Mouse (Mus musculus) embryonic facial prominence, embryonic 10.5 days (tissue): ENCODE data around the gene Mindy4. TPM values are rescaled to one million over a fixed set of nuclear protein-coding genes. Genes with fewer than 3 reads are reported as not detected.

Experiments
- DNase-seq: peaks from one replicate; pipeline ENCODE4 v3.0.0-alpha.2; 2017; ENCODE audit warnings: low spot score
- H3K27ac ChIP-seq: fragments of 300-500 bp; sonication (generic); replicated peaks from 2 replicates; pipeline ENCODE4 v1.5.1; 2016; ENCODE audit warnings: mild to moderate bottlenecking
- H3K27me3 ChIP-seq: fragments of 300-500 bp; sonication (generic); replicated peaks from 2 replicates; pipeline ENCODE4 v1.6.1; 2016; ENCODE audit warnings: low read depth, mild to moderate bottlenecking; ENCODE audit not compliant: poor library complexity, severe bottlenecking
- H3K36me3 ChIP-seq: fragments of 300-500 bp; sonication (generic); replicated peaks from 2 replicates; pipeline ENCODE4 v1.6.1; 2016; ENCODE audit warnings: mild to moderate bottlenecking, moderate library complexity
- H3K4me1 ChIP-seq: fragments of 300-500 bp; sonication (generic); 2 replicates; pipeline ENCODE4 v1.6.1; 2016
- H3K4me3 ChIP-seq: fragments of 300-500 bp; sonication (generic); 2 replicates; pipeline ENCODE4 v1.5.1; 2016; ENCODE audit warnings: mild to moderate bottlenecking, moderate library complexity
- H3K9me3 ChIP-seq: fragments of 300-500 bp; sonication (generic); 2 replicates; pipeline ENCODE4 v1.6.1; 2016; ENCODE audit warnings: mild to moderate bottlenecking
- WGBS: fragments of 180-500 bp; shearing (Covaris S2); methylation state at CpG from one replicate; pipeline ENCODE4 v1.1.7; 2016; 5-methylcytosine and 5-hydroxymethylcytosine counted together
- polyA plus RNA-seq: library from polyadenylated mRNA; unstranded; fragments of >200 nt; fragmentation: Nextera tagmentation; extraction: Ambion mirVana; gene quantifications from 2 replicates; pipeline ENCODE4 v1.2.1, GENCODE M21; 2016

The Mindy4 gene
- polyA plus RNA-seq, 1 experiment from 2014 or later, result 24.0 TPM

DNA sequence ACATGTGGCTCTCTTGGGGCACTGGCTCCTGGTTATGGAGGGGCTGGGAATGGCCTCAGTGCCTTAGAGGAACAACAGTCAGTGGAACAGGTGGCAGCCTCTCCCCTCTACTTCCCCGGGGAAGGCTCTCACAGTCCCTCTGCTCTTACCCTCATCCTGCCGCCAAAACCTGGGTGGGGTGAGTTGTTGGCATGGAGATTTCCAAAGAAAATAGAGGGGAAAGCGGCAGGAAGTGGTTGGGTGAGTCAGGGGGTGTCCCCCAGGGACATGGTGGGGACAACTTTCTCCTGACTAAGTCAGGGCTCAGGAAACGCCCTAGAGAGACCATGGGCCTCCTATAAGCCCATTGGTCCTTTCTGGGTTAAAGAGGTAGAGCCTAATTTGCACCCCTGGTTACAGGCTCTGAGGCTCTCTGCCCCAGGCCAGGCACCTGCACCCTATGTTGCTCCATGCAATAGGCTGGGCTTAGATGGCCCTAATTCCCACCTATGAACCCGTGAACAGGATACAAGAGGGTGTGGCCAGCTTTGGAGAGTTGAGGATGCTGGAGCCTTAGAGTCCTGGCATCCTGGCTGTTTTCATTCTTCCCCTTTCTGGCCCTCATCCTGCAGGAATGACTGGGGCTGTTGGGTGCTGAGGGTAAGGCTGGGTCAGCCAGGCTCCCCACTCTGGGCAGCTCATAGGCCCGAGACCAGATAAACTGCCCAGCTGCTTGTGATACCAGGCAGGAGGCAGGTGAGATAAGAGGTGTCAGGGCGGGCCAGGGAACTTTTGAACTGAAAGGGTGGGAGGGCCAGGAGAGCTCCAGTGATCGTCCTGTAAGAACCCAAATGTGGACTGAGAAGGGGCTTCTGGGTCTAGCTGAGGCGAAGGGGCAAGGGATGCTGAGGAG is 136.0 kb downstream of the Mindy4 start:
- Histone ChIP-seq H3K27me3 (peaks cover 3% of the 10 kb centered on the region; the same call in 1 of the 2 replicates), H3K9me3 (no peaks in the 10 kb centered on the region), H3K4me1 (peaks cover 66% of the 10 kb centered on the region), H3K27ac (no peak overlapping the region), H3K36me3 (no peaks in the 10 kb centered on the region), H3K4me3 (no peak overlapping the region)
- WGBS, result 76% methylated on average over 9 of the region's 9 CpGs
- no peak for DNase-seq

DNA sequence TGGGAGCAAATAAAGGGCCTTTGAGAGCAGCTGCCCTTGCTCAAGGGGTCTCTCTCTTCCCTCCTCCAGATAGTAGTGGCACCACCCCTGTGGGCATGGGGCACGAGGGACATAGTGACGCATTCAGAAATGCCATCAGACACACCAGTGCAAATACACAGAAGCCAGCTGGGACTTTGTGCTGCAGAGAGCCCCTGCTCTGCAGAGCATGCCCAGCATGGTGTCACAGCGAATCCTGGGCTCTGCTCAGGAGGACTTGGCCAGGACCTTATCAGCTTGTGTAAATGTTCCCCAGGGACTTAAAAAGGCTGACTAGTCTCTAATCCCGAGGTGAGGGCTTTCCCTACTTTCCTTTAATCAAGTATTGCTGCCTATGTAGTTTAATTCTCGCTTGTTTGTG is 138.5 kb downstream of the Mindy4 start:
- Histone ChIP-seq H3K36me3 (no peaks in the 10 kb centered on the region), H3K4me1 (peaks cover 46% of the 10 kb centered on the region), H3K27ac (no peak overlapping the region), H3K9me3 (no peaks in the 10 kb centered on the region), H3K4me3 (no peak overlapping the region), H3K27me3 (peaks cover 3% of the 10 kb centered on the region; the same call in 1 of the 2 replicates)
- WGBS, result 35% methylated on average over 5 of the region's 5 CpGs
- no peak for DNase-seq

DNA sequence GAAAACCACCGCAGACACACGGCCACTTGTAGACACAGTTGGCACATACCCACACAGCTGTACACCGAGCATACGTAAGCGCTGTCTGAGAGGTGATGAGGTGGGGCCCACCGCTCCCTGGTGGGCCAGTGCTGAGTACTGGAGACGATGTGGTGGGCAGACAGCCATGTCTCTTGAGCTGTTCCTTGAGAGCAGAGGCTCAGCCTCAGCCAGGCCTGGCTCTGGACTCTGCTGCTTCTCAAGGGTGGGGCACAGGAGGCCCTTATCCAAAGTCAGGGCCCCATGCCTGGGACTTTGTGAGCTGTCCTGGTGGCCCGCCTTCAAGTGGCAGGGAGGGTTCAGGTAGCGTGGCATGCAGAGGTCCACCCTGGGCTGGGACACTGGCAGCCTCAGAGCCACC is 139.1 kb downstream of the Mindy4 start:
- Histone ChIP-seq H3K4me1 (peaks cover 42% of the 10 kb centered on the region), H3K27ac (peak overlapping the region; percentile 19; the same call in 1 of the 2 replicates), H3K36me3 (no peaks in the 10 kb centered on the region), H3K4me3 (no peak overlapping the region), H3K9me3 (no peaks in the 10 kb centered on the region), H3K27me3 (0 out of 2 replicates have a peak, but pooled peaks cover 3% of the 10 kb centered on the region)
- WGBS, result 84% methylated on average over 9 of the region's 9 CpGs
- no peak for DNase-seq

DNA sequence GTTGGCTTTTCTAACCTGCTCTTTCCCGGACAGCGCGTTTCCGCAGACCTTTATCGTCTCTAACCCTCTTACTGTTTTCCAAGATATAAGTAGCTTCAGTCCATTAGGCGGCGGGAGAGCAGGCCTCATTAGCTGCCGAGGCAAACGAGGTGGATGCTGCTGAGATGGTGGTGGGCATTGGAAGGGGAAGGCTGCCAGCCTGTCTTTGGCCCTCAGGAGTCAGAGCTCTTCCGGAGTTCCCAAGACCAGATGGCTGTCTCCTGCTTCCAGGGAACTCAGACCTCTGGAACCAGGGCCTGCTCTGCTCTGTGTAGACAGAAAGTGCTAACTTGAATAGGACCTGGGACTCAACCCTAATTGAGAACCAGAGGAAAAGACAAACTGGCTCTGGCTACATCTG is 140.3 kb downstream of the Mindy4 start:
- no peaks in the 10 kb centered on the region for H3K27me3 ChIP-seq
- no peak overlapping the region for H3K4me3 ChIP-seq
- no peak for DNase-seq
- no peak overlapping the region; the same call in 1 of the 2 replicates for H3K27ac ChIP-seq
- no peaks in the 10 kb centered on the region for H3K9me3 ChIP-seq
- peaks cover 31% of the 10 kb centered on the region for H3K4me1 ChIP-seq
- WGBS, result 89% methylated on average over 10 of the region's 10 CpGs
- no peaks in the 10 kb centered on the region for H3K36me3 ChIP-seq

DNA sequence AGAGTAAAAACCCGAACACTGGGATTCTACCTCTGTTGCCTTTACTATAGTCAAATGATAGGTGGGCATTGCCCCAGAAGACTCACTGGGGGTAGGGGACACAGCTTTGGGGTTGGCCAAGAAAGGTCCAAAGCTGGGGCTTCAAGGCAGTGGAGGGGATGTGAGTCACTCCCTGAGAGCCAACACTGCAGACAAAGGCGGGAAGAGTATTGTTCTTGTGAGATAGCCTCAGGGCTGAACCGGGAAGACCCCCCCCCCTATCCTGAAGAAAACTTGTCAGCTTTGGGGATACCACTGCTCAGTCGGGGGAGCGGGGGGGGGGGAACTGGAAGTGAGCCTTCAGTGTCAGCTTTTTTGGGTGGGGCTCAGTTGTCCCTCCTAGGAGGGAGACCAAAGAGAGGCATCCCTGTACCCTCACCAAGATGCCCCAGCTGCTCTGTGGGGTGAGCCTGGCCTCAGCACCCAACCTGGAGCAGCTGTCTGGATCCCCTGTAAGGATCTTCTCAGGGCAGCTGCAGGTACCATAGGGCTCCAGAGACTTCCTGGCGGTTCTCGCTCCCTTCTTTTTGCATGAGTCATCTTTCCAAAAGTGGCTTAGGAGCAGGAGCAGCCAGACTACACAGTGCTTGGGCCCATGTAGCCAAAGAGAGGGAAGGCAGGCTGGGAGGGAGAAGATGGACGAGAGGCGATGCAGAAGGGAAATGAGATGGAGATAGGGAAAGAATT is 141.3 kb downstream of the Mindy4 start:
- 85% methylated on average over 9 of the region's 9 CpGs for WGBS
- H3K4me3 ChIP-seq, result no peak overlapping the region
- H3K27me3 ChIP-seq, result no peaks in the 10 kb centered on the region
- H3K4me1 ChIP-seq, result peaks cover 23% of the 10 kb centered on the region
- DNase-seq, result no peak
- H3K9me3 ChIP-seq, result no peaks in the 10 kb centered on the region
- H3K36me3 ChIP-seq, result no peaks in the 10 kb centered on the region
- H3K27ac ChIP-seq, result no peak overlapping the region

DNA sequence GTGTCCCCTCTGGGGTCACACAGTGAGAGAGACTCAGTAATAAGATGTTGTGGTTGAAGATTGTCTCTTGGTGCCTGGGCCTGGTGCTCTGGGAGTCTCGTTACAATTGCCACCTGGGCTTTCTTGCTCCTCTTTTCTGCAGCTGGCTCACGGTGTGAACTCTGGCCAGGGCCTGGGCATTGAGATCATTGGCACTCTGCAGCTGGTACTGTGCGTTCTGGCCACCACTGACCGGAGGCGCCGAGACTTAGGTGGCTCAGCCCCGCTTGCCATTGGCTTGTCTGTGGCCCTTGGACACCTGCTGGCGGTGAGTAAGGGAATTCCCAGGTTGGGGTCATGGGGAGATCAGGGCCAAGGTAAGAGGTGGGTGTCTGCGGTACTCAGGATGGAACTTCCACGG is 142.1 kb downstream of the Mindy4 start:
- no peak for DNase-seq
- H3K4me3 ChIP-seq, result no peak overlapping the region

DNA sequence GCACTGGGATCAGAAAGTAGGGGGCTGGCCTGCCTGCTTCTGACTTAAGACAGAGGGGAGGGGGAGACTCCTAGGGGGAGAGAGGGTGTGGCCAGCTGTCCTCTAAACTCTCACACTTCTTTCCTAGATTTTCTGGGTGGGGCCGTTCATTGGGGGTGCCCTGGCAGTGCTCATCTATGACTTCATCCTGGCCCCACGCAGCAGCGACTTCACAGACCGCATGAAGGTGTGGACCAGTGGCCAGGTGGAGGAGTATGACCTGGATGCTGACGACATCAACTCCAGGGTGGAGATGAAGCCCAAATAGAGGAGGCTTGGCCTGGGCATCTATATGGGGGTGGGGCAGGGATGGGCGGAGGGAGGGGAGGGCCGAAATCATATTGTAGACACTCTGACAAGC is 143.3 kb downstream of the Mindy4 start:
- no peak overlapping the region for H3K27ac ChIP-seq
- no peaks in the 10 kb centered on the region for H3K27me3 ChIP-seq
- peaks cover 4% of the 10 kb centered on the region; the same call in 1 of the 2 replicates for H3K9me3 ChIP-seq
- H3K36me3 ChIP-seq, result no peaks in the 10 kb centered on the region
- H3K4me1 ChIP-seq, result peaks cover 8% of the 10 kb centered on the region
- no peak for DNase-seq
- no peak overlapping the region for H3K4me3 ChIP-seq
- WGBS, result 91% methylated on average over 7 of the region's 7 CpGs

More for the DNA sequence above, 142.1 kb downstream of the Mindy4 start:
- no peaks in the 10 kb centered on the region for H3K27me3 ChIP-seq
- H3K4me1 ChIP-seq, result peaks cover 19% of the 10 kb centered on the region
- no peak overlapping the region for H3K27ac ChIP-seq
- H3K9me3 ChIP-seq, result peaks cover 4% of the 10 kb centered on the region; the same call in 1 of the 2 replicates
- H3K36me3 ChIP-seq, result no peaks in the 10 kb centered on the region
- WGBS, result 91% methylated on average over 10 of the region's 10 CpGs

DNA sequence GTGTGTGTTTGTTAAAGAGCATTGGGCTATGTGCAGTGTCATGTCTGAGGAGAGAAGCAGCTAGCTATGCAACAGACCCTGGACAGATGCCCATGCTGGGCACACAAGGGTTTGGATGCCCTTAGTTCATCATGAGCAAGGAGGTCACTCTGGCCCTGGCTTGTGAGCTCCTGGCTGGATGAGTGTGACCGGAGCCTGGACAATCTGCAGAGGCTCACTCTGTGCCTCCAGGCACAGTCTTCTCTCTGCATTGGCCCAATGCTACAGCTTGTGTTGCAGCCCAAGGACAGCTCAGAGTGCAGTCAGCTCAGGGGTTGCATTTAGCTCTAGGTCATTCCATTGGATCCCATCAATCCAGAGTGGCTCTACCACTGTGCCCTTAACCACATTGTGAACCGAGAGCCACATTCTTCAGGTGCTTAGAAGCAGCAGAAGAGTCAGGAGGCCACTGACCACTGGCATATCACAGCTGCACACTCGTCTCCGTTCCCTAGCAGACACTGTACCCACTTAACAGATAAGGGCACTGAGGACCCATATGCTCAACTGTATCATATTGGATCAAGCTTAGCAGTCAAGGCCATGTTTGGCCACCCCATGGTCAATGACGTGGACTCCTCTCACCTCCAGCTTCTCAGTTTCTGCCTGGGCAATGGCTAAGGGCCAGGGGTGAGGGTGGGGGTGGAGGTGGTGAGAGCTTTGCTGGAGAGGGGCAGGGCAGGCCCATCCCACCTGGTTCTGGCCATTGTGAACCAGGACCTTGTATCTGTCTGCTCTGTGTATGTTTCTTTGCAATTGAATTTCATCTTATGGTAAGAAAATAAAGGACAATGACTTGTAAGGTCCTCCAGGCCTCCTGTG is 144.8 kb downstream of the Mindy4 start:
- DNase-seq, result no peak
- H3K9me3 ChIP-seq, result peaks cover 4% of the 10 kb centered on the region; the same call in 1 of the 2 replicates
- no peaks in the 10 kb centered on the region for H3K27me3 ChIP-seq
- H3K4me1 ChIP-seq, result no peaks in the 10 kb centered on the region
- H3K36me3 ChIP-seq, result no peaks in the 10 kb centered on the region
- no peak overlapping the region for H3K27ac ChIP-seq
- H3K4me3 ChIP-seq, result no peak overlapping the region
- WGBS, result 81% methylated on average over 5 of the region's 5 CpGs

DNA sequence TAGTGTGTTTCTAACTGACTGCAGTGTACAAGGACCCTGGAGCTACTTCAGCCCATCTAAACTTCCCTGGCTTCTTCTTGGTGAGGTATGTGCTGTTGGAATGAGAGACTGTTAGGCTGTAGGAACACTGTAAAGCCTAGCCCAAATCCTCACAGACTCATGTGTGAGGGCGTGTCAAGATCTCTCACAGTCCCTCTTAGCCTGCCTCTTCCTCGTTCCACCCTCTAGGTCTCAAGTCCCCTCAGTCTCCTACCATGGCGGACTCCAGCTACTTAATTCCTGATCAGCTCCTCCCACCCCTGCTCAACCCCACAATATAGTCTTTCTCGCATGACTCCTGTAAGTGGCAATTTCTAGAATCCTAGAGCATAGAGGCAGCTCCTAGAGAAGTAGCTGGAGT is 146.0 kb downstream of the Mindy4 start:
- Histone ChIP-seq H3K27me3 (no peaks in the 10 kb centered on the region), H3K36me3 (no peaks in the 10 kb centered on the region), H3K4me1 (no peaks in the 10 kb centered on the region), H3K27ac (no peak overlapping the region), H3K9me3 (peaks cover 4% of the 10 kb centered on the region; the same call in 1 of the 2 replicates), H3K4me3 (no peak overlapping the region)
- no peak for DNase-seq
- 83% methylated on average over 4 of the region's 4 CpGs for WGBS

DNA sequence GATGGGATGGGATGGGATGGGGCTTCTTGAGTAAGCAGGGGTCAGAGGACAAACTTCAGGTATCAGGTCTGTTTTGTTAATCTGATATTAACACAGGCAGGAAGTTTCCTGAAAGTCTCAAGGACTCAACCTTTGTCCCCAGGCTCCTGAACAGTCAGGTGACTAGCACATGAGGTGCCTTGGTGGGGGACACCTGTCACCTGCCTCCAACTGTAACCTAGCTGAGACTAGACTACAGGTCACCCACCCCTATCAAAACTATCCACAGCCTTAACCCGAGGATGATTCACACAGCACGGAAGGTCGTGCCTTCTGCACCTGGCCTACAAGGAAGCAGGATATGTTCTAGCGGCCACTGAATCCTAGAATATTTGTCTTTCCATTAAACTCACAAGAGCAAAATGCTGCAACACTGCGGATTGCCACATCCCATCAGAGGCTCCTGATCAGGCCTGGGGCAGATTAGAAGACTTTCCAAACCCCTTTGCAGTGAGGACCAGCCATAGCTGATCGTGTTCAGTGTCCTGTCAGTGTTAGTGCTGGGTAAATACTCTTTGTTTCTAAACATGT is 147.3 kb downstream of the Mindy4 start:
- Histone ChIP-seq H3K27ac (no peak overlapping the region), H3K36me3 (no peaks in the 10 kb centered on the region), H3K27me3 (no peaks in the 10 kb centered on the region), H3K4me1 (no peaks in the 10 kb centered on the region), H3K4me3 (no peak overlapping the region), H3K9me3 (peaks cover 4% of the 10 kb centered on the region; the same call in 1 of the 2 replicates)
- DNase-seq, result no peak
- 89% methylated on average over 6 of the region's 6 CpGs for WGBS

DNA sequence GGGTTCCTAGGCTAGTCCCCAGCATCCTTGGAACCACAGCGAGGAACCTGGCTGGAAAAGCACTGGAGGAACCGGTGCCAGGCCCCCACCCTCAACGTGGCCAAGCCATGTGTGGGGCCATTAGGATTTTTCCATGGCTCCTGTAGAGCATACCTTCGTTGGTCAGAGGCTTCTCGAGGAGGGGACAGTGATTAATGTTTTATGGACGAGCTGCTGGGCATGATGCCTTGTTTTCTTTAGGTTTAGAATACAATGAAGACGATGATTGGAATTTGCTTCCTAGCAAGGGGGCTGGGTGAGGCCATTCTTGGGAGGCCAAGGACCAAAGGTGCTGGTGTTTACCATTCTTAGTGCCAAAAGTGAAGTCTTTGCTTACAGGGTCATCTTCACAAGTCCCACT is 148.5 kb downstream of the Mindy4 start:
- no peaks in the 10 kb centered on the region for H3K27me3 ChIP-seq
- H3K36me3 ChIP-seq, result no peaks in the 10 kb centered on the region
- H3K4me3 ChIP-seq, result no peak overlapping the region
- 78% methylated on average over 7 of the region's 7 CpGs for WGBS
- 0 out of 2 replicates have a peak, but pooled peaks cover 3% of the 10 kb centered on the region for H3K4me1 ChIP-seq
- H3K27ac ChIP-seq, result no peak overlapping the region
- H3K9me3 ChIP-seq, result peaks cover 4% of the 10 kb centered on the region; the same call in 1 of the 2 replicates
- no peak for DNase-seq
